Mouse (Mus musculus) testis, adult 2 months (tissue): ENCODE results near the gene Psmd2. TPM values are rescaled to one million over a fixed set of nuclear protein-coding genes. Genes with fewer than 3 reads are reported as not detected.
A peak's percentile ranks its signal among the peaks of the same experiment; 100 is the strongest.

Experiments
- H3K27ac ChIP-seq: fragments of 200-500 bp; 2 replicates; pipeline ENCODE4 v1.5.1; 2012; ENCODE audit warnings: low read depth, low read length; ENCODE audit not compliant: control insufficient read depth, insufficient read depth
- H3K27me3 ChIP-seq: fragments of 200-500 bp; 2 replicates; pipeline ENCODE4 v1.6.1; 2012; ENCODE audit warnings: mild to moderate bottlenecking, low read length, moderate library complexity; ENCODE audit not compliant: control insufficient read depth, insufficient read depth
- H3K36me3 ChIP-seq: fragments of 200-500 bp; 2 replicates; pipeline ENCODE4 v1.6.1; 2012; ENCODE audit warnings: mild to moderate bottlenecking, low read length; ENCODE audit not compliant: control insufficient read depth, insufficient read depth
- H3K4me1 ChIP-seq: fragments of 200-500 bp; 2 replicates; pipeline ENCODE4 v1.6.1; 2012; ENCODE audit warnings: low read length; ENCODE audit not compliant: control insufficient read depth, insufficient read depth
- H3K4me3 ChIP-seq: fragments of 200-500 bp; 2 replicates; pipeline ENCODE4 v1.5.1; 2012; ENCODE audit warnings: low read depth, mild to moderate bottlenecking, low read length, moderate library complexity, mixed read lengths; ENCODE audit not compliant: control insufficient read depth
- CTCF ChIP-seq: fragments of 200-500 bp; IDR thresholded peaks from 2 replicates; pipeline ENCODE4 v1.5.1; 2012; ENCODE audit warnings: low read depth, mild to moderate bottlenecking, inconsistent platforms, low read length, moderate library complexity; ENCODE audit not compliant: control insufficient read depth, insufficient read depth, insufficient replicate concordance
- POLR2A ChIP-seq: fragments of 200-500 bp; IDR thresholded peaks from 2 replicates; pipeline ENCODE4 v1.6.1; 2012; ENCODE audit warnings: low read depth, mild to moderate bottlenecking, inconsistent platforms, low read length, moderate library complexity; ENCODE audit not compliant: control insufficient read depth
- polyA plus RNA-seq: library from polyadenylated mRNA; depleted of rRNA; stranded (reverse); fragments of >200 nt; gene quantifications from 2 replicates; pipeline ENCODE4 v1.2.3, GENCODE M21; 2012

Psmd2 gene
- polyA plus RNA-seq, 1 experiment = 287 TPM

DNA sequence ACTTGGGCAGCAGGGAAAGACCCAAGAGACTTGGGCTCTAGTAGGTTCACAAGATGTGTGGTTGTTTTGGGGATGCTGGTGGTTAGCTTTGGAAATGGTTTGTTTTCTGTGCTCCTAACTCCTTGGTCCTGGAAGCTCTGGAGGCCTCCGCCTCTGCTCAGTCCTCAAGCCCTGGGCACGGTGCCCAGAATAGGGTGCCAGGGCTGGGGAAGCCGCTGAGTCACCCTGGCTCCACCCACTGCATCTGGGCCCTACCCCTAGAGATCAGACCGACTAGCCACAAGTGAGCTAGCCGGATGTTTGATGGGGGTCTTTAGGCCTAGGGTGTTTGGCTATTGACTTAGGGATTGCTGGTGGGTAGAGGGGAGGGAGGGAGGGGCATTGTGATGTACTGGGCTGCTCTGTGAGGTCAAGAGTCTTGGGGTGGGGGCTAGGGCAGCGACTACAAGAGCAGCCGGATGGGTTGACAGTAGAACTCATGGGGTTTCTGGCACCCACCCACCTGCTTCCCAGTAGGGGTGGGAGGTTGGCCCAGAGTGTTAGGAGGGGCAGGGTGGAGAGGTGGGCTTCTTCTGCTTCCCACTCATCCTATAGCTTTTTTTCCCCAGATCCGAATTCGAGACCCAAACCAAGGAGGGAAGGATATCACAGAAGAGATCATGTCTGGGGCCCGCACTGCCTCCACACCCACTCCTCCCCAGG lies 26.7 kb downstream of the Psmd2 start:
- Histone ChIP-seq H3K27ac (peak overlapping the region; percentile 85), H3K4me1 (peaks cover 9% of the 10 kb centered on the region), H3K36me3 (peaks cover 18% of the 10 kb centered on the region), H3K4me3 (peak overlapping the region; percentile 80), H3K27me3 (no peaks in the 10 kb centered on the region)
- TF ChIP-seq POLR2A = no peak; the same call in 1 of the 2 replicates
- no peak for TF ChIP-seq CTCF

DNA sequence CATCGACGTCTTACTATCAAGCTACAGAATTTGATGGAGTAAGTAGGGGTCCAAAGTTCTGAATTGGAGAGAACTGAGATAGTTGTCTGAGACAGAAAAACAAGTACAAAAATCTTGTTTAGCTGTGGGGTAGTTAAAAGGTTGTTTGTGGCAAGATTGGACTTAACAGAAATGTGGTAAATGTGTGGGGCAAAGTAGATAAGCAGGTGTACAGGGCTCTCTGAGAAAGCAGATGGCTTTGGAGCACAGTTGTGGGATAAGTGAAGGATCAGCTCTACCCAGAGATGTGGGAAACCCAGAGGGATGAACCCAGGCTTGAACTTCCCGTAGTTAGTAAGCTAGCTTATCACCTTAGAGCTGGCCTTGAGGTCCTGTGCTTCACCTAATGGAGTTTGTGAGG lies 39.3 kb downstream of the Psmd2 start:
- Histone ChIP-seq H3K4me1 (peaks cover 21% of the 10 kb centered on the region), H3K36me3 (peaks cover 3% of the 10 kb centered on the region), H3K27me3 (no peaks in the 10 kb centered on the region), H3K4me3 (no peak overlapping the region; the same call in 1 of the 2 replicates), H3K27ac (no peak overlapping the region)
- TF ChIP-seq CTCF (no peak), POLR2A (no peak)

DNA sequence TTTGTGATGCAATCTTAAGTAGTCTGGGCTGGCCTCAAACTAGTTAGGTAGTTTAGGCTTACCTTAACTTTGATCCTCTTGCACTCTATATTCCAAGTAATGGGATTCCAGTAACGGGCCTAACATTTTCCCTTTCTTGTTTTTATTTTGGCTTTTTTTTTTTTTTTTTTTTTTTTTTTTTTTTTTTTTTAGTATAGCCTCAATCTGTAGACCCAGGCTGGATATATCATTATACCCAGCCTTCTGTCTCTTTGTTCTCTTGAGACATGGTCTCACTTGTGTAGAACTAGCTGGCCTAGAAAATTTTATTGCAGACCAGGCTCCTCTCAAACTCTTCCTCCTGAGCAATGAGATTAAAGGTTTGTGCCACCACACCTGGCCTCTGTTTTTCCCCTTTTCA lies 40.2 kb downstream of the Psmd2 start:
- peaks cover 1% of the 10 kb centered on the region for H3K36me3 ChIP-seq
- H3K4me3 ChIP-seq = no peak overlapping the region
- peaks cover 21% of the 10 kb centered on the region for H3K4me1 ChIP-seq
- H3K27ac ChIP-seq = no peak overlapping the region; the same call in 1 of the 2 replicates
- H3K27me3 ChIP-seq = no peaks in the 10 kb centered on the region
- no peak for TF ChIP-seq POLR2A

DNA sequence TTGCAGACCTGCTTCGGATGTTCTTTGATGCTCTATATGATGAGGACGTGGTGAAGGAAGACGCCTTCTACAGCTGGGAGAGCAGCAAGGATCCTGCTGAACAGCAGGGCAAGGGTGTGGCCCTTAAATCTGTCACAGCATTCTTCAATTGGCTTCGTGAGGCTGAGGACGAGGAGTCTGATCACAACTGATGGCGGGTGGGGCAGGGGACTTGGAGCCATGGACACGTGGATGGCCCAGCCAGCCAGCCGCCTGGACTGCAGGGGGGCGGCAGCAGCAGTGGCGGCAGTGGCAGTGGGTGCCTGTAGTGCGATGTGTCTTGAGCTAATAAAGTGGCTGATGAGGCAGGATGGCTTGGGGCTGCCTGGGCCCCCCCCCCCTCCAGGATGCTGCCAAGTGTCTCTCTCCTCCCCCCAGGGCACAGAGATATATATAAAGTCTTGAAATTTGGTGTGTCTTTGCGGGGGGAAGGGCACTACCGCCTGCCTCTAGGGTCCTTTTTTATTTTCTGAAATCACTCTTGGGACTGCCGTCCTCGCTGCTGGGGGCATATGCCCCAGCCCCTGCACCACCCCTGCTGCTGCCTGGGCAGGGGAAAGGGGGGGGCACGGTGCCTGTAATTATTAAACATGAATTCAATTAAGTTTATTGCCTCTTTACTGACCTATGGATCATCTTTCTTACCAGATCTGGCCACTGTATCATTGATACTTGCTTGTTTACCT lies 41.0 kb downstream of the Psmd2 start:
- Histone ChIP-seq H3K4me3 (peak overlapping the region; percentile 55), H3K36me3 (no peaks in the 10 kb centered on the region; the same call in 1 of the 2 replicates), H3K27me3 (no peaks in the 10 kb centered on the region), H3K4me1 (peaks cover 21% of the 10 kb centered on the region), H3K27ac (peak overlapping the region; percentile 44)
- TF ChIP-seq POLR2A (no peak), CTCF (no peak)

DNA sequence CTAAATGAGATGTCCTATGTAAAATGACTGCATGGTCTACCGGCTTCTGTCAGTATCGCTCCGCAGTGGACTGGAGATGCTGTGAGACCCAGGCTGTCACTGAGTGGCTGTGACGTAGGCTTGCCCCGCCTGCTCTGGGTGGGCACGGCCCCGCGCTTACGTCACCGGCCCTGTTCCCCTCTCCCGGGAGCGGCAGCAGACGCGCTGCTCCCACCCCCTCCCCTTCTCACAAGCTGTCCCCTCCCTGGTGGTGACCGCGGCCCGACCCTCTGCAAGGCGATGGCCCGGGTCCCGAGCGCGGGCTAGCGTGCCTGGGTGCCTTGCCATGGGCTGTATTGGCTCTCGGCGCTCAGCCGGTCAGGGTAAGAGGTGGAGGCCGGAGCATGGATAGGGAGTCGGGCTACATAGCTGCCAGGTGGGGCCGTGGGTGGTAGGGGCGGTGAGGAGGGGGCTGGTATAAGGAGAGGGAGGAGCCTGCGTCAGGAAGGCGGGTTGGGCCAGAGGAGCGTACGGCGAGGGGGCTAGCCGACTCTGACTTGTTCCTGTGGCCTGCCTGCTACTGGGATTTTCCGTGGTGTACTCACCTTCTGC lies 41.8 kb downstream of the Psmd2 start, which contains the start of gene Fam131a:
Gene Fam131a (plus strand): TSS at position 131 of the 591 bp plus-strand sequence.
- Histone ChIP-seq H3K4me3 (peak within 1 kb of the TSS; percentile 95), H3K4me1 (peaks cover 21% of the 10 kb centered on the region), H3K27ac (peak within 1 kb of the TSS; percentile 59), H3K27me3 (no peaks in the 10 kb centered on the region), H3K36me3 (no peaks in the 10 kb centered on the region; the same call in 1 of the 2 replicates)
- TF ChIP-seq POLR2A = peak; percentile 65; the same call in 1 of the 2 replicates
- no peak for TF ChIP-seq CTCF

DNA sequence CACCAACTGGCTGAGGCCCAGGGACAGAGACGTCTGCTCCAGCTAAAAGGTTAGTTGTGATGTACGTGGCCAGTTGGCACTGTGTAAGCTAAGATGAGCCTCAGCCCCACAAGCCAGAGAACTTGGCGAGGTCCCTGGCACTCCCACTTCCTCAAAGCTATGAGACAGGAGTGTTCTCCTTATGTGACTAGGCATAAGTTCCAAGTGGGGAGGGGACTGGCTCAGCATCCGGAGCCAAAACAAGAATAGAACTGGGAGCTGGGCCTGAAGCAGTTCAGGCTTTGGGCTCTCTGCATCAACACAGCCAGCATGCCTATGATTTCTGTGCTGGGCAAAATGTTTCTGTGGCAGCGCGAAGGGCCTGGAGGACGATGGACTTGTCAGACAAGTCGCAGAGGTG lies 43.3 kb downstream of the Psmd2 start:
- H3K27me3 ChIP-seq = no peaks in the 10 kb centered on the region
- H3K4me3 ChIP-seq = peak overlapping the region; percentile 95
- peaks cover 21% of the 10 kb centered on the region for H3K4me1 ChIP-seq
- TF ChIP-seq CTCF (no peak), POLR2A (no peak)
- H3K27ac ChIP-seq = no peak overlapping the region; the same call in 1 of the 2 replicates
- no peaks in the 10 kb centered on the region; the same call in 1 of the 2 replicates for H3K36me3 ChIP-seq
